Mouse (Mus musculus) forebrain, embryonic 13.5 days (tissue): ENCODE measurements around the gene Hexim2. TPM values are rescaled to one million over a fixed set of nuclear protein-coding genes. Genes with fewer than 3 reads are reported as not detected.
A peak's percentile ranks its signal among the peaks of the same experiment; 100 is the strongest.

Experiments used
- ATAC-seq: fragments of 200-750 bp; cut with Nextera tagmentation; 2 replicates; pipeline ENCODE4 v1.8.0; 2017
- H3K27ac ChIP-seq: fragments of 300-500 bp; sonication (generic); 2 replicates; pipeline ENCODE4 v1.5.1; 2015; ENCODE audit warnings: inconsistent platforms, mild to moderate bottlenecking, moderate library complexity
- H3K27me3 ChIP-seq: fragments of 300-500 bp; sonication (generic); 2 replicates; pipeline ENCODE4 v1.6.1; 2015; ENCODE audit warnings: mild to moderate bottlenecking, inconsistent platforms
- H3K36me3 ChIP-seq: fragments of 300-500 bp; sonication (generic); 2 replicates; pipeline ENCODE4 v1.6.1; 2015; ENCODE audit warnings: mild to moderate bottlenecking, inconsistent platforms; ENCODE audit not compliant: poor library complexity, severe bottlenecking
- H3K4me1 ChIP-seq: fragments of 300-500 bp; sonication (generic); 2 replicates; pipeline ENCODE4 v1.6.1; 2015; ENCODE audit warnings: inconsistent platforms
- H3K4me2 ChIP-seq: fragments of 300-500 bp; sonication (generic); 2 replicates; pipeline ENCODE4 v1.6.1; 2015; ENCODE audit warnings: inconsistent platforms, mild to moderate bottlenecking, moderate library complexity
- H3K4me3 ChIP-seq: fragments of 300-500 bp; sonication (generic); 2 replicates; pipeline ENCODE4 v1.5.1; 2015; ENCODE audit warnings: mild to moderate bottlenecking, inconsistent platforms
- H3K9ac ChIP-seq: fragments of 300-500 bp; sonication (generic); 2 replicates; pipeline ENCODE4 v1.6.1; 2015; ENCODE audit warnings: mild to moderate bottlenecking, inconsistent platforms
- H3K9me3 ChIP-seq: fragments of 300-500 bp; sonication (generic); replicated peaks from 2 replicates; pipeline ENCODE4 v1.6.1; 2016; ENCODE audit warnings: inconsistent platforms
- WGBS: fragments of 180-500 bp; shearing (Covaris S2); methylation state at CpG from one replicate; pipeline ENCODE4 v1.1.7; 2015; 5-methylcytosine and 5-hydroxymethylcytosine counted together
- polyA plus RNA-seq: library from polyadenylated mRNA; unstranded; fragments of >200 nt; fragmentation: Nextera tagmentation; extraction: Ambion mirVana; gene quantifications from 2 replicates; pipeline ENCODE4 v1.2.1, GENCODE M21; 2015

Hexim2 gene
- polyA plus RNA-seq, 1 experiment from 2014 or later: 13.4 TPM

GRCm38 (mm10) chr11:103114270-103114943, 17.8 kb upstream of the Hexim2 start:
- Histone ChIP-seq H3K9ac (peak overlapping the region; percentile 78), H3K9me3 (no peaks in the 10 kb centered on the region), H3K27me3 (peaks cover 35% of the 10 kb centered on the region), H3K27ac (peak overlapping the region; percentile 86; the same call in 1 of the 2 replicates), H3K4me3 (peak overlapping the region; percentile 59), H3K4me2 (peak overlapping the region; percentile 63), H3K36me3 (no peaks in the 10 kb centered on the region), H3K4me1 (peaks cover 51% of the 10 kb centered on the region)
- 83% methylated on average over 11 of the region's 11 CpGs for WGBS
- ATAC-seq: no peak

- Histone ChIP-seq H3K4me1 (peaks cover 51% of the 10 kb centered on the region), H3K36me3 (no peaks in the 10 kb centered on the region), H3K4me3 (peak overlapping the region; percentile 59), H3K9me3 (no peaks in the 10 kb centered on the region), H3K9ac (peak overlapping the region; percentile 78), H3K27ac (peak overlapping the region; percentile 86), H3K27me3 (peaks cover 35% of the 10 kb centered on the region), H3K4me2 (peak overlapping the region; percentile 63)
- peak; percentile 78 for ATAC-seq
- WGBS: under 1% methylated on average over 34 of the region's 34 CpGs
These were observed 16.8 kb upstream of the Hexim2 start for GRCm38 (mm10) chr11:103115163-103116007.

- H3K36me3 ChIP-seq: no peaks in the 10 kb centered on the region
- peak within 1 kb of the TSS; percentile 79 for H3K9ac ChIP-seq
- H3K4me2 ChIP-seq: peak within 1 kb of the TSS; percentile 88
- under 1% methylated on average over 53 of the region's 53 CpGs for WGBS
- H3K4me3 ChIP-seq: peak within 1 kb of the TSS; percentile 59
- peaks cover 27% of the 10 kb centered on the region for H3K27me3 ChIP-seq
- ATAC-seq: peak; percentile 96
- peak within 1 kb of the TSS; percentile 86 for H3K27ac ChIP-seq
- H3K9me3 ChIP-seq: no peaks in the 10 kb centered on the region
- H3K4me1 ChIP-seq: peaks cover 51% of the 10 kb centered on the region
These were observed 16.0 kb upstream of the Hexim2 start, which contains the start of gene Hexim1 for GRCm38 (mm10) chr11:103116008-103116818. Hexim1 (plus strand) TSS chr11:103116231.

GRCm38 (mm10) chr11:103116959-103117590, 15.2 kb upstream of the Hexim2 start:
- WGBS: under 1% methylated on average over 35 of the region's 35 CpGs
- Histone ChIP-seq H3K4me2 (peak overlapping the region; percentile 88), H3K9ac (peak overlapping the region; percentile 79), H3K4me3 (peak overlapping the region; percentile 59), H3K9me3 (no peaks in the 10 kb centered on the region), H3K4me1 (peaks cover 43% of the 10 kb centered on the region), H3K27ac (peak overlapping the region; percentile 74; the same call in 1 of the 2 replicates), H3K36me3 (no peaks in the 10 kb centered on the region), H3K27me3 (peaks cover 19% of the 10 kb centered on the region)
- ATAC-seq: 0 out of 2 replicates have a peak, but pooled peaks have one; percentile 3

GRCm38 (mm10) chr11:103117591-103118009, 14.6 kb upstream of the Hexim2 start:
- Histone ChIP-seq H3K4me2 (peak overlapping the region; percentile 88), H3K9me3 (no peaks in the 10 kb centered on the region), H3K9ac (peak overlapping the region; percentile 79), H3K4me1 (peaks cover 37% of the 10 kb centered on the region), H3K4me3 (peak overlapping the region; percentile 59), H3K36me3 (no peaks in the 10 kb centered on the region), H3K27me3 (peaks cover 13% of the 10 kb centered on the region), H3K27ac (peak overlapping the region; percentile 25; the same call in 1 of the 2 replicates)
- no peak for ATAC-seq
- under 1% methylated on average over 38 of the region's 38 CpGs for WGBS

- no peak for ATAC-seq
These were observed 13.4 kb upstream of the Hexim2 start for GRCm38 (mm10) chr11:103118866-103119265.

GRCm38 (mm10) chr11:103119609-103120008, 12.6 kb upstream of the Hexim2 start:
- H3K27ac ChIP-seq: no peak overlapping the region
- peaks cover 29% of the 10 kb centered on the region for H3K4me1 ChIP-seq
- 59% methylated on average over 5 of the region's 5 CpGs for WGBS
- no peaks in the 10 kb centered on the region for H3K27me3 ChIP-seq
- no peaks in the 10 kb centered on the region for H3K36me3 ChIP-seq
- H3K9ac ChIP-seq: no peak overlapping the region
- H3K9me3 ChIP-seq: no peaks in the 10 kb centered on the region
- no peak overlapping the region for H3K4me3 ChIP-seq
- no peak overlapping the region for H3K4me2 ChIP-seq
- no peak for ATAC-seq

More at GRCm38 (mm10) chr11:103118866-103119265, 13.4 kb upstream of the Hexim2 start:
- H3K4me1 ChIP-seq: peaks cover 32% of the 10 kb centered on the region
- H3K9ac ChIP-seq: 0 out of 2 replicates have a peak overlapping the region, but pooled peaks have one; percentile 31
- H3K4me2 ChIP-seq: peak overlapping the region; percentile 88
- H3K36me3 ChIP-seq: no peaks in the 10 kb centered on the region
- 84% methylated on average over 2 of the region's 2 CpGs for WGBS
- H3K4me3 ChIP-seq: no peak overlapping the region
- peaks cover under 1% of the 10 kb centered on the region for H3K27me3 ChIP-seq
- H3K27ac ChIP-seq: no peak overlapping the region
- no peaks in the 10 kb centered on the region for H3K9me3 ChIP-seq

GRCm38 (mm10) chr11:103120315-103120714, 11.9 kb upstream of the Hexim2 start:
- H3K36me3 ChIP-seq: no peaks in the 10 kb centered on the region
- H3K9me3 ChIP-seq: no peaks in the 10 kb centered on the region
- no peaks in the 10 kb centered on the region for H3K27me3 ChIP-seq
- no peak overlapping the region for H3K4me2 ChIP-seq
- WGBS: 75% methylated on average over 5 of the region's 5 CpGs
- no peak overlapping the region for H3K4me3 ChIP-seq
- H3K4me1 ChIP-seq: peaks cover 25% of the 10 kb centered on the region
- H3K27ac ChIP-seq: no peak overlapping the region
- H3K9ac ChIP-seq: no peak overlapping the region
- ATAC-seq: no peak

- no peaks in the 10 kb centered on the region for H3K36me3 ChIP-seq
- H3K9me3 ChIP-seq: no peaks in the 10 kb centered on the region
- peak overlapping the region; percentile 88 for H3K4me3 ChIP-seq
- peak overlapping the region; percentile 81 for H3K4me2 ChIP-seq
- no peaks in the 10 kb centered on the region for H3K27me3 ChIP-seq
- WGBS: under 1% methylated on average over 54 of the region's 58 CpGs
- H3K9ac ChIP-seq: peak overlapping the region; percentile 99
- H3K27ac ChIP-seq: peak overlapping the region; percentile 95
- H3K4me1 ChIP-seq: peaks cover 37% of the 10 kb centered on the region
- peak; percentile 95 for ATAC-seq
These were observed 587 bp downstream of the Hexim2 start for GRCm38 (mm10) chr11:103132576-103133455.

GRCm38 (mm10) chr11:103133456-103134185, 1.4 kb downstream of the Hexim2 start:
- H3K36me3 ChIP-seq: peaks cover 7% of the 10 kb centered on the region
- H3K27me3 ChIP-seq: no peaks in the 10 kb centered on the region
- peak overlapping the region; percentile 49 for H3K9ac ChIP-seq
- WGBS: 53% methylated on average over 6 of the region's 6 CpGs
- peak overlapping the region; percentile 28 for H3K4me3 ChIP-seq
- peak overlapping the region; percentile 65 for H3K27ac ChIP-seq
- peak; percentile 17; the same call in 1 of the 2 replicates for ATAC-seq
- H3K4me2 ChIP-seq: peak overlapping the region; percentile 56
- no peaks in the 10 kb centered on the region for H3K9me3 ChIP-seq
- peaks cover 37% of the 10 kb centered on the region for H3K4me1 ChIP-seq
